ENCODE assay signal across 11 mouse cellular contexts in genomic region chr7:128554502-128554901, GRCm38 (mm10). TPM values are rescaled to one million over a fixed set of nuclear protein-coding genes. Genes with fewer than 3 reads are reported as not detected.
DNase-seq lines count a peak whose midpoint lies in the region; ATAC-seq lines count a peak whose summit lies in the region.
"Had no signal": no experiment of that assay in that cellular context is flagged by ENCODE, and none has a peak within 500 bp of the region (broad histone marks: within the 10 kb centered on the region; RNA-seq: fewer than 3 reads in every experiment).

No protein-coding gene starts in this region.

- peaks cover 32% of the 10 kb centered on the region for H3K4me1 ChIP-seq in forebrain, embryonic 10.5 days

- intact Hi-C loops in left cerebral cortex, postnatal 10 days (cut with DNase I) = no loop called here

- DNase-seq in left cerebral cortex, adult 18-20 months (ENCODE audit: low spot score in 2 of 2) = peak; percentile 52 to 68
- DNase-seq in left cerebral cortex, postnatal 10 days (ENCODE audit: extremely low spot score in 1 of 2, low spot score in 2 of 2) = no peak
- peak; percentile 20 for DNase-seq in CD4-positive helper T cell, adult 2 months (ENCODE audit: low read depth, low spot score)
- DNase-seq in NIH3T3 (ENCODE audit: low read depth) = peak; percentile 82
- DNase-seq in forebrain, embryonic 10.5 days (ENCODE audit: extremely low spot score, low spot score) = no peak
- DNase-seq: forebrain, postnatal 0 days; lung, postnatal 36 days had no signal

- no peak overlapping the region for H3K27ac ChIP-seq in forebrain, embryonic 10.5 days
- H3K27ac ChIP-seq: limb, embryonic 15.5 days had no signal

- peak; percentile 25; the same call in 1 of the 2 replicates for ATAC-seq in megakaryocyte-erythroid progenitor cell, adult 5-6 weeks (replicated peaks; ENCODE audit: low FRiP score, low TSS enrichment, poor library complexity, severe bottlenecking)
- no peak for ATAC-seq in erythroblast, adult 5-6 weeks (replicated peaks; ENCODE audit: low FRiP score, poor library complexity, severe bottlenecking)
- ATAC-seq: forebrain, postnatal 0 days; inflammation-experienced regulatory T-cells, adult 6 months had no signal

- H3K4me3 ChIP-seq in forebrain, embryonic 10.5 days = no peak overlapping the region
- H3K4me3 ChIP-seq: limb, embryonic 15.5 days had no signal

- H3K36me3 ChIP-seq in forebrain, embryonic 10.5 days (replicated peaks) = no peaks in the 10 kb centered on the region
- H3K36me3 ChIP-seq: limb, embryonic 15.5 days had no signal

- WGBS in forebrain, embryonic 10.5 days = 90% methylated on average over 6 of the region's 6 CpGs

- H3K27me3 ChIP-seq in forebrain, embryonic 10.5 days (ENCODE audit: poor library complexity, severe bottlenecking) = peaks cover 3% of the 10 kb centered on the region; the same call in 1 of the 2 replicates
- H3K27me3 ChIP-seq: limb, embryonic 15.5 days had no signal

- no peaks in the 10 kb centered on the region for H3K9me3 ChIP-seq in forebrain, embryonic 10.5 days
- H3K9me3 ChIP-seq: limb, embryonic 15.5 days had no signal

RNA-seq across cellular contexts. Expression of gene Bag3, which starts 31.1 kb away (rescaled TPM):
- total RNA-seq in left cerebral cortex, adult 18-20 months (2021) = 10 to 100 TPM in 1 of 2 experiments, 1 to 10 TPM in 1; 9.4 to 10.2 TPM
- 1 to 10 TPM; 4.6 to 4.9 TPM for total RNA-seq in left cerebral cortex, postnatal 10 days (2021)
- 11.0 and 12.7 TPM in 2 replicates for total RNA-seq in megakaryocyte-erythroid progenitor cell, adult 5-6 weeks (2014; fragmentation: Nextera tagmentation)
- total RNA-seq in megakaryocyte-erythroid progenitor cell, adult 5-6 weeks (2017) = 6.5 and 14.2 TPM in 2 replicates
- total RNA-seq in erythroblast, adult 5-6 weeks (2015; ENCODE audit: low replicate concordance) = 0.58 and 6.9 TPM in 2 replicates
- 2.8 and 4.8 TPM in 2 replicates for total RNA-seq in erythroblast, adult 5-6 weeks (2017; ENCODE audit: low replicate concordance)
- polyA plus RNA-seq in forebrain, embryonic 10.5 days (2016; fragmentation: Nextera tagmentation; extraction: Ambion mirVana) = 6.2 and 8.1 TPM in 2 replicates

RNA-seq across cellular contexts. Expression of gene Inpp5f, which starts 56.6 kb away (rescaled TPM):
- 100 to 1,000 TPM in 1 of 2 experiments, 10 to 100 TPM in 1; 96.5 to 103 TPM for total RNA-seq in left cerebral cortex, adult 18-20 months (2021)
- 100 to 1,000 TPM; 267 to 278 TPM for total RNA-seq in left cerebral cortex, postnatal 10 days (2021)
- total RNA-seq in megakaryocyte-erythroid progenitor cell, adult 5-6 weeks (2014; fragmentation: Nextera tagmentation) = 8.8 and 11.5 TPM in 2 replicates
- 4.6 and 9.4 TPM in 2 replicates for total RNA-seq in megakaryocyte-erythroid progenitor cell, adult 5-6 weeks (2017)
- total RNA-seq in erythroblast, adult 5-6 weeks (2015; ENCODE audit: low replicate concordance) = 2.1 and 4.4 TPM in 2 replicates
- 1.0 and 3.6 TPM in 2 replicates for total RNA-seq in erythroblast, adult 5-6 weeks (2017; ENCODE audit: low replicate concordance)
- polyA plus RNA-seq in forebrain, embryonic 10.5 days (2016; fragmentation: Nextera tagmentation; extraction: Ambion mirVana) = 40.3 and 46.3 TPM in 2 replicates

Comparison
In these comparisons a context has a peak if more than half of its experiments do, and no peak if none do; other contexts are left out.
1. DNase-seq: peak in left cerebral cortex, adult 18-20 months (2 of 2), CD4-positive helper T cell, adult 2 months (single experiment) and NIH3T3 (single experiment); none in left cerebral cortex, postnatal 10 days (0 of 2) and forebrain, embryonic 10.5 days (single experiment).
2. RNA of gene Inpp5f, which starts 56.6 kb away (total RNA-seq): 267 to 278 TPM in left cerebral cortex, postnatal 10 days and 96.5 to 103 TPM in left cerebral cortex, adult 18-20 months; 4.6 to 11.5 TPM in megakaryocyte-erythroid progenitor cell, adult 5-6 weeks and 1.0 to 4.4 TPM in erythroblast, adult 5-6 weeks; every median in the first group is over 4 times any median in the second.